Mouse (Mus musculus) midbrain, embryonic 16.5 days (tissue): ENCODE measurements around the gene Sdf2. TPM values are rescaled to one million over a fixed set of nuclear protein-coding genes. Genes with fewer than 3 reads are reported as not detected.
A peak's percentile ranks its signal among the peaks of the same experiment; 100 is the strongest.

Experiments
- ATAC-seq: fragments of 200-750 bp; cut with Nextera tagmentation; 2 replicates; pipeline ENCODE4 v1.8.0; 2017; ENCODE audit warnings: moderate TSS enrichment
- H3K27ac ChIP-seq: fragments of 300-500 bp; sonication (generic); 2 replicates; pipeline ENCODE4 v1.5.1; 2014; ENCODE audit warnings: mild to moderate bottlenecking, low read length, mixed read lengths
- H3K27me3 ChIP-seq: fragments of 300-500 bp; sonication (generic); 2 replicates; pipeline ENCODE4 v1.6.1; 2014; ENCODE audit warnings: low read depth, low read length, mixed read lengths; ENCODE audit not compliant: control insufficient read depth, insufficient read depth
- H3K36me3 ChIP-seq: fragments of 300-500 bp; sonication (generic); 2 replicates; pipeline ENCODE4 v1.6.1; 2014; ENCODE audit warnings: mild to moderate bottlenecking, low read length, moderate library complexity, mixed read lengths; ENCODE audit not compliant: control insufficient read depth, insufficient read depth
- H3K4me1 ChIP-seq: fragments of 300-500 bp; sonication (generic); 2 replicates; pipeline ENCODE4 v1.6.1; 2014; ENCODE audit warnings: mild to moderate bottlenecking, low read length, mixed read lengths; ENCODE audit not compliant: control insufficient read depth, insufficient read depth
- H3K4me2 ChIP-seq: fragments of 300-500 bp; sonication (generic); 2 replicates; pipeline ENCODE4 v1.6.1; 2014; ENCODE audit warnings: mild to moderate bottlenecking, low read length, mixed read lengths
- H3K4me3 ChIP-seq: fragments of 300-500 bp; sonication (generic); 2 replicates; pipeline ENCODE4 v1.5.1; 2014; ENCODE audit warnings: low read depth, mild to moderate bottlenecking, low read length, moderate library complexity, mixed read lengths
- H3K9ac ChIP-seq: fragments of 300-500 bp; sonication (generic); 2 replicates; pipeline ENCODE4 v1.6.1; 2014; ENCODE audit warnings: low read depth, low read length, mixed read lengths
- H3K9me3 ChIP-seq: fragments of 300-500 bp; sonication (generic); replicated peaks from 2 replicates; pipeline ENCODE4 v1.6.1; 2014; ENCODE audit warnings: mild to moderate bottlenecking, low read length, mixed read lengths; ENCODE audit not compliant: control insufficient read depth, poor library complexity, severe bottlenecking
- WGBS: fragments of 180-500 bp; shearing (Covaris S2); extraction: QIAGEN DNeasy Blood & Tissue Kit; methylation state at CpG from one replicate; pipeline ENCODE4 v1.1.7; 2014; 5-methylcytosine and 5-hydroxymethylcytosine counted together
- polyA plus RNA-seq: library from polyadenylated mRNA; unstranded; fragments of >200 nt; fragmentation: Nextera tagmentation; extraction: Ambion mirVana; gene quantifications from 2 replicates; pipeline ENCODE4 v1.2.1, GENCODE M21; 2015

Sdf2 gene
- polyA plus RNA-seq, 1 experiment from 2014 or later = 92.8 TPM

GRCm38 (mm10) chr11:78247727-78248140, 2.2 kb downstream of the Sdf2 start:
- Histone ChIP-seq H3K4me1 (peaks cover 39% of the 10 kb centered on the region), H3K4me3 (no peak overlapping the region)
- ATAC-seq = no peak

GRCm38 (mm10) chr11:78256618-78257017, 11.1 kb downstream of the Sdf2 start:
- no peak overlapping the region for H3K4me3 ChIP-seq
- no peak for ATAC-seq

More at GRCm38 (mm10) chr11:78247727-78248140, 2.2 kb downstream of the Sdf2 start:
- Histone ChIP-seq H3K9ac (no peak overlapping the region), H3K36me3 (peaks cover 9% of the 10 kb centered on the region; the same call in 1 of the 2 replicates), H3K4me2 (no peak overlapping the region), H3K9me3 (no peaks in the 10 kb centered on the region), H3K27ac (no peak overlapping the region), H3K27me3 (no peaks in the 10 kb centered on the region)
- WGBS = 65% methylated on average over 4 of the region's 4 CpGs

GRCm38 (mm10) chr11:78260489-78261258, 15.1 kb downstream of the Sdf2 start:
- WGBS = 97% methylated on average over 2 of the region's 2 CpGs
- no peak for ATAC-seq

More at GRCm38 (mm10) chr11:78256618-78257017, 11.1 kb downstream of the Sdf2 start:
- 100% methylated on average over 1 of the region's 1 CpGs for WGBS
- no peak overlapping the region for H3K9ac ChIP-seq
- H3K27me3 ChIP-seq = no peaks in the 10 kb centered on the region
- no peak overlapping the region for H3K27ac ChIP-seq
- H3K9me3 ChIP-seq = no peaks in the 10 kb centered on the region
- no peaks in the 10 kb centered on the region for H3K4me1 ChIP-seq
- H3K4me2 ChIP-seq = no peak overlapping the region
- peaks cover 19% of the 10 kb centered on the region for H3K36me3 ChIP-seq

GRCm38 (mm10) chr11:78261380-78262352, 16.1 kb downstream of the Sdf2 start, which contains the start of gene 2610507B11Rik:
Gene 2610507B11Rik (plus strand): TSS chr11:78261752.
- peak within 1 kb of the TSS; percentile 92 for H3K4me3 ChIP-seq
- peak within 1 kb of the TSS; percentile 79 for H3K4me2 ChIP-seq
- peak within 1 kb of the TSS; percentile 89 for H3K27ac ChIP-seq
- peak within 1 kb of the TSS; percentile 87 for H3K9ac ChIP-seq
- H3K27me3 ChIP-seq = no peaks in the 10 kb centered on the region
- H3K4me1 ChIP-seq = peaks cover 13% of the 10 kb centered on the region
- 1% methylated on average over 97 of the region's 115 CpGs for WGBS
- ATAC-seq = peak; percentile 96
- no peaks in the 10 kb centered on the region for H3K9me3 ChIP-seq
- H3K36me3 ChIP-seq = peaks cover 16% of the 10 kb centered on the region

More at GRCm38 (mm10) chr11:78260489-78261258, 15.1 kb downstream of the Sdf2 start:
- Histone ChIP-seq H3K27ac (no peak overlapping the region), H3K4me3 (peak overlapping the region; percentile 92), H3K9ac (no peak overlapping the region), H3K9me3 (no peaks in the 10 kb centered on the region), H3K4me1 (peaks cover 13% of the 10 kb centered on the region), H3K27me3 (no peaks in the 10 kb centered on the region), H3K36me3 (peaks cover 12% of the 10 kb centered on the region), H3K4me2 (peak overlapping the region; percentile 50)

GRCm38 (mm10) chr11:78262550-78262949, 17.0 kb downstream of the Sdf2 start:
- H3K9ac ChIP-seq = peak overlapping the region; percentile 50; the same call in 1 of the 2 replicates
- peaks cover 18% of the 10 kb centered on the region for H3K36me3 ChIP-seq
- WGBS = 6% methylated on average over 8 of the region's 8 CpGs
- H3K4me3 ChIP-seq = peak overlapping the region; percentile 92
- H3K4me1 ChIP-seq = peaks cover 13% of the 10 kb centered on the region
- peak overlapping the region; percentile 79 for H3K4me2 ChIP-seq
- H3K27ac ChIP-seq = no peak overlapping the region
- no peaks in the 10 kb centered on the region for H3K27me3 ChIP-seq
- H3K9me3 ChIP-seq = no peaks in the 10 kb centered on the region
- no peak for ATAC-seq

GRCm38 (mm10) chr11:78265571-78265970, 20.0 kb downstream of the Sdf2 start:
- Histone ChIP-seq H3K4me3 (no peak overlapping the region), H3K36me3 (peaks cover 34% of the 10 kb centered on the region), H3K9me3 (no peaks in the 10 kb centered on the region), H3K27me3 (no peaks in the 10 kb centered on the region), H3K9ac (no peak overlapping the region), H3K4me2 (no peak overlapping the region), H3K27ac (no peak overlapping the region), H3K4me1 (peaks cover 13% of the 10 kb centered on the region)
- ATAC-seq = no peak
- WGBS = 93% methylated on average over 6 of the region's 6 CpGs

GRCm38 (mm10) chr11:78271986-78272385, 26.4 kb downstream of the Sdf2 start:
- H3K4me2 ChIP-seq = no peak overlapping the region
- H3K9me3 ChIP-seq = no peaks in the 10 kb centered on the region
- H3K27me3 ChIP-seq = no peaks in the 10 kb centered on the region
- 84% methylated on average over 13 of the region's 13 CpGs for WGBS
- no peak overlapping the region for H3K9ac ChIP-seq
- no peak for ATAC-seq
- H3K4me3 ChIP-seq = no peak overlapping the region
- H3K4me1 ChIP-seq = no peaks in the 10 kb centered on the region
- H3K27ac ChIP-seq = no peak overlapping the region
- H3K36me3 ChIP-seq = peaks cover 53% of the 10 kb centered on the region

GRCm38 (mm10) chr11:78275596-78275995, 30.1 kb downstream of the Sdf2 start:
- Histone ChIP-seq H3K36me3 (peaks cover 57% of the 10 kb centered on the region), H3K27me3 (no peaks in the 10 kb centered on the region), H3K9me3 (no peaks in the 10 kb centered on the region), H3K4me1 (no peaks in the 10 kb centered on the region), H3K4me3 (no peak overlapping the region), H3K9ac (no peak overlapping the region), H3K27ac (no peak overlapping the region), H3K4me2 (no peak overlapping the region)
- WGBS = 100% methylated on average over 1 of the region's 1 CpGs
- no peak for ATAC-seq
